ENCODE assay signal across 7 mouse cellular contexts in the genomic region with DNA sequence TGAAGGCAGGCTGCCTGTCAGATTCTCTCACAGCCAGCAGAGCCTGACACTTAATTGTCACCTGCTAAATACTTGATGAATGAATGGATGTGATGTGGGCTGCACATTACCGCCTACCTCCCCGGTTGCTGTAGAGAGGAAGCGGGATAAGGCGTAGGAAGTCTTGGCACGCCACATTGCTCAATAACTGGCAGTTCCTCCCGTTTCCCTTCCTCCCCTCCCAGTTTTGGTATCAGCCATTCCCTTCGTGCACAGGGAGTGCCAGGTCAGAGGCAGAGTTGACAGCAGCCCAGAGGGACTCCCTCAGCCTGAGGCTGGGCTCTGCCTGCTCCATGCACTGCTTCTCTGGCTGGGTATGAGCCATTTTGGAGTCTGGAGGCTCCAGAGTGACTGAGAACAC. TPM values are rescaled to one million over a fixed set of nuclear protein-coding genes. Genes with fewer than 3 reads are reported as not detected.
A peak's percentile ranks its signal among the peaks of the same experiment; 100 is the strongest.
DNase-seq lines count a peak whose midpoint lies in the region; TF ChIP-seq lines count a peak whose summit lies in the region.

No protein-coding gene starts in this region.

- no peak overlapping the region for H3K4me3 ChIP-seq in left cerebral cortex, adult 2 months

- intact Hi-C loops in left cerebral cortex, adult 2 months (cut with DNase I), result no loop called here

- H3K27ac ChIP-seq in left cerebral cortex, adult 2 months, result no peak overlapping the region

- no peak for TF ChIP-seq CTCF in left cerebral cortex, adult 2 months (IDR thresholded peaks at IDR 0.05)

- peak; percentile 77 for DNase-seq in right cerebral cortex, adult 18-20 months
- DNase-seq in right cerebral cortex, postnatal 4 days, result no peak
- DNase-seq in heart, adult 8-10 months (ENCODE audit: low spot score), result peak; percentile 70
- DNase-seq in left cerebral cortex, adult 2 months (ENCODE audit: extremely low spot score in 1 of 2, low spot score in 2 of 2), result peak; percentile 43 to 55
- DNase-seq in skeletal muscle tissue, adult 2 months (ENCODE audit: low read depth, low spot score), result peak; percentile 67
- DNase-seq in embryo, embryonic 10.5 days (ENCODE audit: low spot score), result no peak
- DNase-seq in cerebellum, postnatal 36 days, result no peak

RNA-seq across cellular contexts. Expression of a gene that starts 53.1 kb away (rescaled TPM):
- under 1 TPM in 1 of 4 experiments, not detected in 3; 0.34 TPM for total RNA-seq in heart, adult 8-10 months (2022)
- total RNA-seq in left cerebral cortex, adult 2 months (2021), result 1 to 10 TPM; 3.6 to 3.9 TPM

Comparison
In these comparisons a context has a peak if more than half of its experiments do, and no peak if none do; other contexts are left out.
1. DNase-seq: peak in right cerebral cortex, adult 18-20 months (single experiment), heart, adult 8-10 months (single experiment), left cerebral cortex, adult 2 months (2 of 2) and skeletal muscle tissue, adult 2 months (single experiment); none in right cerebral cortex, postnatal 4 days (single experiment), embryo, embryonic 10.5 days (single experiment) and cerebellum, postnatal 36 days (0 of 2).